Mouse (Mus musculus): ENCODE results near the gene Tmc1. TPM values are rescaled to one million over a fixed set of nuclear protein-coding genes. Genes with fewer than 3 reads are reported as not detected.

Tmc1 gene
- polyA plus RNA-seq, 1 experiment from 2014 or later, result 0.07 TPM

GRCm38 (mm10) chr19:20787289-20787688 lies 166.7 kb downstream of the Tmc1 start:
- no peaks in the 10 kb centered on the region for H3K36me3 ChIP-seq (ENCODE audit: control insufficient read depth, insufficient read depth, low read length)
- no peak for ATAC-seq (replicated peaks; ENCODE audit: low FRiP score, low TSS enrichment, low read depth)
- H3K4me1 ChIP-seq (replicated peaks; ENCODE audit: control insufficient read depth, insufficient read depth, low read length), result no peaks in the 10 kb centered on the region
- no peak for DNase-seq (ENCODE audit: low spot score)
- no peak overlapping the region for H3K27ac ChIP-seq (ENCODE audit: low read depth)
- no peaks in the 10 kb centered on the region for H3K9me3 ChIP-seq (ENCODE audit: control insufficient read depth, low read length)
- 73% methylated on average over 6 of the region's 6 CpGs for WGBS
- no peak overlapping the region for H3K9ac ChIP-seq (ENCODE audit: low read length)
- no peaks in the 10 kb centered on the region for H3K27me3 ChIP-seq (replicated peaks; ENCODE audit: control insufficient read depth, insufficient read depth, low read length)
- no peak overlapping the region for H3K4me3 ChIP-seq (ENCODE audit: low read depth, low read length)
- no peak overlapping the region for H3K4me2 ChIP-seq (ENCODE audit: low read length)

DNA sequence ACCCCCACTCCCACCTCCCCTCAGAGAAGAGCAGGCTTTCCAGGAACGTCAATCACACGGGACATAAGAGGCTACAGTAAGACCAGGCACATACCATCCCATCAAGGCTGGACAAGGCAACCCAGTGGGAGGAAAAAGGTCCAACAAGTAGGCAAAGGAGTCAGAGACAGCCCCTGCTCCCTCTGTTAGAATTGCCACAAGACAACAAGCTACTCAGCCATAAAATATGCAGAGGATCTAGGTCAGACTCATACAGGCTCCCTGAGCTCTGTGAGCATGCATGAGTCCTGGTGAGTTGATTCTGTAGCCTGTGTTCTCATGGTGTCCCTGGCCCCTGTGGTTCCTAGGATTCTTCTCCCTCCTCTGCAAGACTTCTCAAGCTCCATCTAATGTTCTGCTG lies 178.3 kb downstream of the Tmc1 start:
- Histone ChIP-seq H3K36me3 (ENCODE audit: control insufficient read depth, insufficient read depth, low read length) (no peaks in the 10 kb centered on the region), H3K9ac (ENCODE audit: low read length) (no peak overlapping the region), H3K27me3 (replicated peaks; ENCODE audit: control insufficient read depth, insufficient read depth, low read length) (no peaks in the 10 kb centered on the region), H3K4me3 (ENCODE audit: low read depth, low read length) (no peak overlapping the region), H3K9me3 (ENCODE audit: control insufficient read depth, low read length) (no peaks in the 10 kb centered on the region), H3K4me2 (ENCODE audit: low read length) (no peak overlapping the region), H3K27ac (ENCODE audit: low read depth) (no peak overlapping the region), H3K4me1 (replicated peaks; ENCODE audit: control insufficient read depth, insufficient read depth, low read length) (no peaks in the 10 kb centered on the region)
- ATAC-seq (replicated peaks; ENCODE audit: low FRiP score, low TSS enrichment, low read depth) (no peak), DNase-seq (ENCODE audit: low spot score) (no peak)
- 83% methylated on average over 2 of the region's 2 CpGs for WGBS

DNA sequence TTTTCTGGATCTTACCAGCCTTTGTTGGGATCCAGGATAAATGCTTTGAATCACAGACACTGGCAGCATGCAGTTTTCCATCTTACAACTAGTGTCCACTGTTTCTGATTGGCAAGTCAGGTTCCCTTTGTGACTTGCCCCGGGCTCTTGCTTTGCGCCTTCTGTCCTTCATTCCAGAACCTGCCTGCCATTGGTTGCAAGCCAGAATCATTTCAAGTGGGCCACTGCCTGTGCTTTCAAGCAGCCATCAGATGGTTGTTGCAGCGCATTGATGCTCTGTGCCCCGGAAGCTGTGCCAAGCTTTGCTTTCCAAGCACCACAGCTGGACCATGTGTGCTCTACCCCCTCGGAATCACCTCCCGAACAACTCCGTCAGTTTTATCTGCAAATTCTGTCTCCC lies 180.1 kb downstream of the Tmc1 start:
- Histone ChIP-seq H3K27me3 (replicated peaks; ENCODE audit: control insufficient read depth, insufficient read depth, low read length) (no peaks in the 10 kb centered on the region), H3K4me1 (replicated peaks; ENCODE audit: control insufficient read depth, insufficient read depth, low read length) (no peaks in the 10 kb centered on the region), H3K4me2 (ENCODE audit: low read length) (no peak overlapping the region), H3K4me3 (ENCODE audit: low read depth, low read length) (no peak overlapping the region), H3K9me3 (ENCODE audit: control insufficient read depth, low read length) (no peaks in the 10 kb centered on the region), H3K27ac (ENCODE audit: low read depth) (no peak overlapping the region), H3K36me3 (ENCODE audit: control insufficient read depth, insufficient read depth, low read length) (no peaks in the 10 kb centered on the region), H3K9ac (ENCODE audit: low read length) (no peak overlapping the region)
- DNase-seq (ENCODE audit: low spot score) (no peak), ATAC-seq (replicated peaks; ENCODE audit: low FRiP score, low TSS enrichment, low read depth) (no peak)
- WGBS, result 90% methylated on average over 7 of the region's 7 CpGs

GRCm38 (mm10) chr19:20764214-20764613 lies 189.8 kb downstream of the Tmc1 start:
- no peak overlapping the region for H3K27ac ChIP-seq (ENCODE audit: low read depth)
- H3K4me1 ChIP-seq (replicated peaks; ENCODE audit: control insufficient read depth, insufficient read depth, low read length), result peaks cover 7% of the 10 kb centered on the region; the same call in 1 of the 2 replicates
- no peaks in the 10 kb centered on the region for H3K9me3 ChIP-seq (ENCODE audit: control insufficient read depth, low read length)
- H3K4me2 ChIP-seq (ENCODE audit: low read length), result no peak overlapping the region
- no peak overlapping the region for H3K9ac ChIP-seq (ENCODE audit: low read length)
- 0 out of 2 replicates have a peak, but pooled peaks have one; percentile 58 for ATAC-seq (replicated peaks; ENCODE audit: low FRiP score, low TSS enrichment, low read depth)
- H3K4me3 ChIP-seq (ENCODE audit: low read depth, low read length), result no peak overlapping the region
- 18% methylated on average over 1 of the region's 1 CpGs for WGBS
- DNase-seq (ENCODE audit: low spot score), result no peak
- H3K36me3 ChIP-seq (ENCODE audit: control insufficient read depth, insufficient read depth, low read length), result no peaks in the 10 kb centered on the region
- H3K27me3 ChIP-seq (replicated peaks; ENCODE audit: control insufficient read depth, insufficient read depth, low read length), result no peaks in the 10 kb centered on the region

- 57% methylated on average over 4 of the region's 4 CpGs for WGBS
- H3K4me1 ChIP-seq (replicated peaks; ENCODE audit: control insufficient read depth, insufficient read depth, low read length), result peaks cover 7% of the 10 kb centered on the region; the same call in 1 of the 2 replicates
- H3K36me3 ChIP-seq (ENCODE audit: control insufficient read depth, insufficient read depth, low read length), result no peaks in the 10 kb centered on the region
- ATAC-seq (replicated peaks; ENCODE audit: low FRiP score, low TSS enrichment, low read depth), result no peak
- H3K4me2 ChIP-seq (ENCODE audit: low read length), result no peak overlapping the region
- peak overlapping the region; percentile 9; the same call in 1 of the 2 replicates for H3K27ac ChIP-seq (ENCODE audit: low read depth)
- H3K9ac ChIP-seq (ENCODE audit: low read length), result no peak overlapping the region
- H3K9me3 ChIP-seq (ENCODE audit: control insufficient read depth, low read length), result no peaks in the 10 kb centered on the region
- H3K4me3 ChIP-seq (ENCODE audit: low read depth, low read length), result no peak overlapping the region
- DNase-seq (ENCODE audit: low spot score), result no peak
- H3K27me3 ChIP-seq (replicated peaks; ENCODE audit: control insufficient read depth, insufficient read depth, low read length), result no peaks in the 10 kb centered on the region
Measured at GRCm38 (mm10) chr19:20761675-20762426, 192.2 kb downstream of the Tmc1 start.

DNA sequence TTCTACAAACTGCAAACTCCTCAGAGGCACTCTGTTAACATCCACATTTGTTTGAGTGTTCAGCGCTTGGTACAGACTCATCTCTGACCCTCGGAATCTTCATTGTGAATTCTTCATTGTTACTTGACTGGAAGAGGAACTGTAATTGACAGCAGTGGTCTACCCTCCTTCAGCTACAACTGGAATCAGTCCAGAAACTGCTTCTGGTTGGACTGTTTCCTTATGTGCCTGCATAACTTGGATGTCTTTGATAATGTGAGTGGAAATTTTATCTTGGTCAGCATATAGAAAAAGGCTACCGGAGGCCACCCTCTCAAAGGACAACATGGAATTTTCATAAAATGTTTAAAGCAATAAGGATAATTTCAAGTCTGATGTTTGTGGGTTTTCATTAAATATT lies 192.9 kb downstream of the Tmc1 start:
- Histone ChIP-seq H3K27me3 (replicated peaks; ENCODE audit: control insufficient read depth, insufficient read depth, low read length) (no peaks in the 10 kb centered on the region), H3K4me1 (replicated peaks; ENCODE audit: control insufficient read depth, insufficient read depth, low read length) (peaks cover 7% of the 10 kb centered on the region; the same call in 1 of the 2 replicates), H3K9me3 (ENCODE audit: control insufficient read depth, low read length) (no peaks in the 10 kb centered on the region), H3K4me2 (ENCODE audit: low read length) (no peak overlapping the region), H3K4me3 (ENCODE audit: low read depth, low read length) (no peak overlapping the region), H3K36me3 (ENCODE audit: control insufficient read depth, insufficient read depth, low read length) (no peaks in the 10 kb centered on the region), H3K9ac (ENCODE audit: low read length) (no peak overlapping the region), H3K27ac (ENCODE audit: low read depth) (peak overlapping the region; percentile 5; the same call in 1 of the 2 replicates)
- no peak for DNase-seq (ENCODE audit: low spot score)
- no peak for ATAC-seq (replicated peaks; ENCODE audit: low FRiP score, low TSS enrichment, low read depth)
- 28% methylated on average over 3 of the region's 3 CpGs for WGBS

- no peaks in the 10 kb centered on the region for H3K27me3 ChIP-seq (replicated peaks; ENCODE audit: control insufficient read depth, insufficient read depth, low read length)
- no peaks in the 10 kb centered on the region for H3K36me3 ChIP-seq (ENCODE audit: control insufficient read depth, insufficient read depth, low read length)
- 67% methylated on average over 1 of the region's 1 CpGs for WGBS
- no peaks in the 10 kb centered on the region for H3K4me1 ChIP-seq (replicated peaks; ENCODE audit: control insufficient read depth, insufficient read depth, low read length)
- no peak overlapping the region for H3K4me3 ChIP-seq (ENCODE audit: low read depth, low read length)
- DNase-seq (ENCODE audit: low spot score), result no peak
- no peak overlapping the region for H3K4me2 ChIP-seq (ENCODE audit: low read length)
- H3K9ac ChIP-seq (ENCODE audit: low read length), result no peak overlapping the region
- ATAC-seq (replicated peaks; ENCODE audit: low FRiP score, low TSS enrichment, low read depth), result no peak
- H3K27ac ChIP-seq (ENCODE audit: low read depth), result no peak overlapping the region
- no peaks in the 10 kb centered on the region for H3K9me3 ChIP-seq (ENCODE audit: control insufficient read depth, low read length)
Measured at GRCm38 (mm10) chr19:20744630-20745029, 209.4 kb downstream of the Tmc1 start.
